Mouse (Mus musculus) kidney, embryonic 14.5 days (tissue): ENCODE results near the gene Rfxank. TPM values are rescaled to one million over a fixed set of nuclear protein-coding genes. Genes with fewer than 3 reads are reported as not detected.

Experiments
- ATAC-seq: fragments of 200-750 bp; cut with Nextera tagmentation; 2 replicates; pipeline ENCODE4 v1.8.0; 2017; ENCODE audit warnings: moderate number of reproducible peaks, mild to moderate bottlenecking, moderate TSS enrichment, moderate library complexity; ENCODE audit not compliant: low FRiP score, low TSS enrichment
- H3K27ac ChIP-seq: fragments of 300-500 bp; sonication (generic); 2 replicates; pipeline ENCODE4 v1.5.1; 2014; ENCODE audit warnings: low read depth, mild to moderate bottlenecking, low read length, moderate library complexity, mixed read lengths
- H3K27me3 ChIP-seq: fragments of 300-500 bp; sonication (generic); 2 replicates; pipeline ENCODE4 v1.6.1; 2014; ENCODE audit warnings: mild to moderate bottlenecking, low read length; ENCODE audit not compliant: control insufficient read depth, insufficient read depth
- H3K36me3 ChIP-seq: fragments of 300-500 bp; sonication (generic); 2 replicates; pipeline ENCODE4 v1.6.1; 2014; ENCODE audit warnings: low read length, mixed read lengths; ENCODE audit not compliant: control insufficient read depth, insufficient read depth
- H3K4me1 ChIP-seq: fragments of 300-500 bp; sonication (generic); 2 replicates; pipeline ENCODE4 v1.6.1; 2014; ENCODE audit warnings: low read length, mixed read lengths; ENCODE audit not compliant: control insufficient read depth, insufficient read depth
- H3K4me2 ChIP-seq: fragments of 300-500 bp; sonication (generic); replicated peaks from 2 replicates; pipeline ENCODE4 v1.6.1; 2014; ENCODE audit warnings: low read depth, mild to moderate bottlenecking, low read length
- H3K4me3 ChIP-seq: fragments of 300-500 bp; sonication (generic); 2 replicates; pipeline ENCODE4 v1.5.1; 2014; ENCODE audit warnings: mild to moderate bottlenecking, low read length
- H3K9ac ChIP-seq: fragments of 300-500 bp; sonication (generic); 2 replicates; pipeline ENCODE4 v1.6.1; 2014; ENCODE audit warnings: low read depth, mild to moderate bottlenecking, low read length, moderate library complexity
- H3K9me3 ChIP-seq: fragments of 300-500 bp; sonication (generic); 2 replicates; pipeline ENCODE4 v1.6.1; 2016; ENCODE audit warnings: low read length; ENCODE audit not compliant: control insufficient read depth
- WGBS: fragments of 180-500 bp; shearing (Covaris S2); extraction: QIAGEN DNeasy Blood & Tissue Kit; methylation state at CpG from one replicate; pipeline ENCODE4 v1.1.7; 2014; 5-methylcytosine and 5-hydroxymethylcytosine counted together
- polyA plus RNA-seq: library from polyadenylated mRNA; unstranded; fragments of >200 nt; fragmentation: Nextera tagmentation; extraction: Ambion mirVana; gene quantifications from 2 replicates; pipeline ENCODE4 v1.2.1, GENCODE M21; 2014

Gene Rfxank
- 18.6 and 19.6 TPM in 2 replicates for polyA plus RNA-seq

GRCm38 (mm10) chr8:70139026-70139857 lies at the start of gene Rfxank, which contains the start of the genes Borcs8 and Mef2b:
TSS of gene Rfxank (minus strand) at chr8:70139154.
TSS of gene Borcs8 (plus strand) at chr8:70139499.
TSS of gene Mef2b (plus strand) at chr8:70139711.
- under 1% methylated on average over 46 of the region's 46 CpGs for WGBS

DNA sequence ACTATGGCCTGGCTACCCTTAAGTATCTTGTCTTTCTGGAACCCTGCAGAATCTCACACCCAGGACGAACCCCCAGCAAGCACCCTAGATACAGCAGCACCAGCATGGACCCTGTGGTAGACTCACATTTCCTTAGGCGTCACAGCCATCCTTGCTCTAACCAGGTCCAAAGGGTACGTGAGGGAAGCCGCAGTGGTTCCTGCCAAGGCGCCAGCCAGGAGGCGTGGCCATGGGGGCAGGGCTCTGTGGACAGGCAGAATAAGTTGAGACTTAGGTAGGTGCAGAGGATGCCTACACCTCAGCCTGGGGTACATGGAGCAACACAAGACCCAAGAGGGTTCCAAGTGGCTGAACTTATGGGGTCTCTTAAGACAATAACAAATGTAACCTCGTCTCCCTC lies 49.8 kb upstream of the Rfxank start:
- Histone ChIP-seq H3K27me3 (no peaks in the 10 kb centered on the region), H3K4me2 (no peak overlapping the region), H3K4me3 (no peak overlapping the region), H3K27ac (no peak overlapping the region), H3K4me1 (no peaks in the 10 kb centered on the region), H3K9ac (no peak overlapping the region), H3K9me3 (no peaks in the 10 kb centered on the region), H3K36me3 (no peaks in the 10 kb centered on the region)
- ATAC-seq = no peak
- WGBS = 74% methylated on average over 7 of the region's 7 CpGs

More at GRCm38 (mm10) chr8:70139026-70139857, at the start of gene Rfxank, which contains the start of the genes Borcs8 and Mef2b:
- Histone ChIP-seq H3K9ac (peak within 1 kb of the TSS; percentile 71), H3K4me3 (peak within 1 kb of the TSS; percentile 87), H3K27me3 (no peaks in the 10 kb centered on the region), H3K27ac (peak within 1 kb of the TSS; percentile 77), H3K36me3 (peaks cover 35% of the 10 kb centered on the region), H3K9me3 (no peaks in the 10 kb centered on the region), H3K4me1 (peaks cover 18% of the 10 kb centered on the region), H3K4me2 (peak within 1 kb of the TSS; percentile 71)
- peak; percentile 99 for ATAC-seq

DNA sequence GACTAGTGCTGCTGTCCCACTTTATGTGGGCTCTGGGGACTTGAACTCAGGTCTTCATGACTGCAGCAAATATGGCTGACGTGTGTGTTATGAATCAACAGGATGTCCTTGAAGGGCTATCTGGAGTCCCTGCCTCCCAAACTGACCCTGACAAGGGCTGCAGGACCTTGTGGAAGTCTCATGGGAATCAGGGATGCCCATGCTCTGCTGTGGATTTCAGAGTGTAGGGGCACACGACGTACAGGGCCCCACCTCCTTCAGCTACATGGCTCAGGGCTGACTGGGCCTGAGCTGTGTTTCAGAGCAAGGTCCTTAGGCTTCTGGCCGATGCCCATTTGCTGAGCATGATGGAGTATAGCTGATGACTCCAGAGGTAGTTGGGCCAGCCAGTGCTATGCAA lies 44.2 kb upstream of the Rfxank start:
- ATAC-seq = no peak
- 92% methylated on average over 4 of the region's 4 CpGs for whole genome bisulfite sequencing
- Histone ChIP-seq H3K9ac (no peak overlapping the region), H3K4me2 (no peak overlapping the region), H3K9me3 (no peaks in the 10 kb centered on the region), H3K4me1 (no peaks in the 10 kb centered on the region), H3K4me3 (no peak overlapping the region), H3K27me3 (no peaks in the 10 kb centered on the region), H3K27ac (no peak overlapping the region), H3K36me3 (peaks cover 31% of the 10 kb centered on the region)

GRCm38 (mm10) chr8:70181903-70182252 lies 42.9 kb upstream of the Rfxank start:
- no peak for ATAC-seq
- peaks cover 40% of the 10 kb centered on the region for H3K36me3 ChIP-seq

DNA sequence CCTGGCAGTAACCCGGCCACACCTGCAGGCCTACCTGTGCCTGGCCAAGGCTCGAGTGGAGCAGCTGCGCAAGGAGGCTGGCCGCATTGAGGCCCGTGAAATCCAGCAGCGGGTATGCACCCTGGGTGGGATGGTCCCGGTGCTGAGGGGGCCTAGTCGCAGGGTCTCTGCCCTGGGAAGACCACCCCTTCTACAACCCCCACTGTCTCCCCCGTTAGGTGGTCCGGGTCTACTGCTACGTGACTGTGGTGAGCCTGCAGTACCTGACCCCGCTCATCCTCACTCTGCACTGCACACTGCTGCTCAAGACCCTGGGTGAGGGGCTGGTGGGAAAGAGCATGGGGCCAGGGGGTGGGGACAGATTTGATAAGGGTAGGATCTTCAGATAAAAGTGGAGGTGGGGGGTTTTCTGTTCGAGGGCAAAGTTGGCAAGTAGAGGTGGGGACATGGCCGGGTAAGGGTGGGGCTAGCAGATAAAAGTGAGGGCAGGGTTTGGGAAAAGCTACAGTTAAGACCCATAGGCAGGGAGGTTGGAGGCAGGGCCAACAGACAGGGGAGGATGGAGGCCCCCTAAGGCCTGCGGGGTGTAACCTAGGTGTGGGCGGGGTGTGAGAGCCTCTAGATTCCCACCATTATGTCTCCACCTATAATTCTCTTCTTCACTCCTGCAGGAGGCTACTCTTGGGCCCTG lies 42.4 kb upstream of the Rfxank start:
- no peak overlapping the region for H3K9ac ChIP-seq
- no peak overlapping the region for H3K4me3 ChIP-seq
- H3K9me3 ChIP-seq = no peaks in the 10 kb centered on the region
- no peaks in the 10 kb centered on the region for H3K4me1 ChIP-seq
- no peaks in the 10 kb centered on the region for H3K27me3 ChIP-seq
- no peak overlapping the region for H3K27ac ChIP-seq
- ATAC-seq = no peak
- WGBS = 57% methylated on average over 16 of the region's 16 CpGs
- peaks cover 42% of the 10 kb centered on the region for H3K36me3 ChIP-seq
- H3K4me2 ChIP-seq = no peak overlapping the region

More at GRCm38 (mm10) chr8:70181903-70182252, 42.9 kb upstream of the Rfxank start:
- no peak overlapping the region for H3K9ac ChIP-seq
- H3K9me3 ChIP-seq = no peaks in the 10 kb centered on the region
- no peaks in the 10 kb centered on the region for H3K27me3 ChIP-seq
- H3K27ac ChIP-seq = no peak overlapping the region
- no peaks in the 10 kb centered on the region for H3K4me1 ChIP-seq
- H3K4me2 ChIP-seq = no peak overlapping the region
- H3K4me3 ChIP-seq = no peak overlapping the region
- whole genome bisulfite sequencing = 33% methylated on average over 2 of the region's 2 CpGs

DNA sequence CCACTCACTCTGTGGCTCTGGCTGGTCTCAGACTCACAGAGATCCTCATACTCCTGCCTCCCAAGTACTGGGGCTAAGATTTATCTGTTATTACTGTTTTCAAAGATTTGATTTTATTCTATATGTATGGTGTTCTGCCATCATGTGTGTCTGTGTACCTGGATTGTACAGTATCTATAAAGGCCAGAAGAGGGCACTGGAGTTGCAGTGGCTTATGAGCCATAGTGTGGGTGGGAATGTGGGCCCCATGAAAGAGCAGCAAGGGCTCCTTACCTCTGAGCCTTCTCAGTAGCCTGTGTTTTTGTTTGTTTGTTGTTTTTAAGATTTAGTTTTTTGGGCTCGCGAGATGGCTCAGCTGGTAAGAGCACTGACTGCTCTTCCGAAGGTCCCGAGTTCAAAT lies 40.1 kb upstream of the Rfxank start:
- peaks cover 45% of the 10 kb centered on the region for H3K36me3 ChIP-seq
- no peak overlapping the region for H3K27ac ChIP-seq
- no peaks in the 10 kb centered on the region for H3K4me1 ChIP-seq
- no peak overlapping the region for H3K9ac ChIP-seq
- no peak overlapping the region for H3K4me2 ChIP-seq
- no peaks in the 10 kb centered on the region for H3K27me3 ChIP-seq
- no peaks in the 10 kb centered on the region for H3K9me3 ChIP-seq
- no peak for ATAC-seq
- H3K4me3 ChIP-seq = no peak overlapping the region
- WGBS = 94% methylated on average over 4 of the region's 4 CpGs

DNA sequence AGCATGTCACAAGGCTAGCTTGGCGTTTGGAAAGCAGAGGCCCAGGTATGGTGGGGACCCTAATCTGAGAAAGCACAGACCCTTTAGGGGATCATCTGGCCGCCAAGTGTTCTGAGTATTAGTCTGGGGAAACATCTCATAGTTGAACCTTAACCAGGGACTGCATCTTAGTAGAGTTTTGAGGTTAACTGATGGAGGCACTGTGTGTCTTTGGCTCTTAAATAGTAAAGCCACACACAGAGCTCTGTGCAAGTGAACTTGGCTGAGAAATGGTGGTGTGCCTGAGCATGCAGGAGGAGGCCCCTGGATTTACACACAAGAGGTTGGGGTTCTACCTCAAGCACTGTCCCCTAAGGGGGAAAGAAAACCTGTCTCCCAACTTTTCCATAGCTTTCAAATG lies 39.3 kb upstream of the Rfxank start:
- ATAC-seq = no peak
- peaks cover 3% of the 10 kb centered on the region; the same call in 1 of the 2 replicates for H3K4me1 ChIP-seq
- H3K9me3 ChIP-seq = no peaks in the 10 kb centered on the region
- H3K4me3 ChIP-seq = no peak overlapping the region
- H3K9ac ChIP-seq = no peak overlapping the region
- 90% methylated on average over 2 of the region's 2 CpGs for WGBS
- H3K36me3 ChIP-seq = peaks cover 45% of the 10 kb centered on the region
- no peak overlapping the region for H3K4me2 ChIP-seq
- H3K27me3 ChIP-seq = no peaks in the 10 kb centered on the region
- no peak overlapping the region for H3K27ac ChIP-seq

GRCm38 (mm10) chr8:70174079-70174478 lies 35.1 kb upstream of the Rfxank start:
- Histone ChIP-seq H3K4me2 (no peak overlapping the region), H3K27me3 (no peaks in the 10 kb centered on the region), H3K27ac (no peak overlapping the region), H3K4me3 (no peak overlapping the region), H3K4me1 (peaks cover 6% of the 10 kb centered on the region; the same call in 1 of the 2 replicates), H3K36me3 (peaks cover 21% of the 10 kb centered on the region), H3K9me3 (no peaks in the 10 kb centered on the region), H3K9ac (no peak overlapping the region)
- 88% methylated on average over 7 of the region's 7 CpGs for WGBS
- no peak for ATAC-seq

GRCm38 (mm10) chr8:70173320-70173719 lies 34.4 kb upstream of the Rfxank start:
- 80% methylated on average over 5 of the region's 5 CpGs for WGBS
- Histone ChIP-seq H3K9ac (no peak overlapping the region), H3K4me3 (no peak overlapping the region; the same call in 1 of the 2 replicates), H3K9me3 (no peaks in the 10 kb centered on the region), H3K4me1 (peaks cover 6% of the 10 kb centered on the region; the same call in 1 of the 2 replicates), H3K36me3 (peaks cover 16% of the 10 kb centered on the region; the same call in 1 of the 2 replicates), H3K4me2 (peak overlapping the region; percentile 50; the same call in 1 of the 2 replicates), H3K27ac (no peak overlapping the region), H3K27me3 (no peaks in the 10 kb centered on the region)
- ATAC-seq = no peak
